Comparison of ENCODE assay signal across 18 mouse cellular contexts in genomic region chr5:3870161-3870560, GRCm38 (mm10). TPM values are rescaled to one million over a fixed set of nuclear protein-coding genes. Genes with fewer than 3 reads are reported as not detected.
"Had no signal": no experiment of that assay in that cellular context is flagged by ENCODE, and none has a peak within 500 bp of the region (broad histone marks: within the 10 kb centered on the region; RNA-seq: fewer than 3 reads in every experiment).

No protein-coding gene starts in this region.

- H3K36me3 ChIP-seq: limb, embryonic 12.5 days; liver, embryonic 13.5 days; lung, embryonic 15.5 days; midbrain, embryonic 15.5 days; neural tube, embryonic 13.5 days; stomach, embryonic 15.5 days had no signal

- H3K27ac ChIP-seq: left cerebral cortex, adult 2 months; limb, embryonic 12.5 days; liver, embryonic 13.5 days; lung, embryonic 15.5 days; macrophage; midbrain, embryonic 15.5 days; neural tube, embryonic 13.5 days; stomach, embryonic 15.5 days had no signal

- H3K4me3 ChIP-seq: left cerebral cortex, adult 2 months; limb, embryonic 12.5 days; liver, embryonic 13.5 days; lung, embryonic 15.5 days; megakaryocyte, embryonic 14.5 days; midbrain, embryonic 15.5 days; neural tube, embryonic 13.5 days; stomach, embryonic 15.5 days had no signal

- DNase-seq: kidney, postnatal 25 days; liver; liver, embryonic 13.5 days; liver, postnatal 0 days; lung, postnatal 14 days; right cerebral cortex, postnatal 4 days; thymus, postnatal 36 days had no signal

- H3K4me1 ChIP-seq: limb, embryonic 12.5 days; liver, embryonic 13.5 days; lung, embryonic 15.5 days; midbrain, embryonic 15.5 days; neural tube, embryonic 13.5 days; stomach, embryonic 15.5 days had no signal

- H3K9me3 ChIP-seq: limb, embryonic 12.5 days; liver, embryonic 13.5 days; lung, embryonic 15.5 days; midbrain, embryonic 15.5 days; neural tube, embryonic 13.5 days; stomach, embryonic 15.5 days had no signal

- H3K27me3 ChIP-seq: limb, embryonic 12.5 days; liver, embryonic 13.5 days; lung, embryonic 15.5 days; megakaryocyte, embryonic 14.5 days; midbrain, embryonic 15.5 days; neural tube, embryonic 13.5 days; stomach, embryonic 15.5 days had no signal

RNA-seq across cellular contexts. Expression of gene Lrrd1, which starts 25.2 kb away (rescaled TPM):
- total RNA-seq: left cerebral cortex, postnatal 14 days; monocyte, adult 5-6 weeks had no signal
- polyA plus RNA-seq: kidney, embryonic 16.5 days; limb, embryonic 12.5 days; liver, embryonic 13.5 days; liver, postnatal 0 days; macrophage had no signal
